Mouse (Mus musculus) heart, postnatal 0 days (tissue): ENCODE measurements around the gene Lrriq1. TPM values are rescaled to one million over a fixed set of nuclear protein-coding genes. Genes with fewer than 3 reads are reported as not detected.

Experiments
- ATAC-seq: fragments of 200-750 bp; cut with Nextera tagmentation; 2 replicates; pipeline ENCODE4 v1.8.0; 2017; ENCODE audit warnings: low read depth, moderate number of reproducible peaks, moderate library complexity; ENCODE audit not compliant: insufficient read depth
- DNase-seq: peaks from one replicate; pipeline ENCODE4 v3.0.0-alpha.2; 2016; ENCODE audit warnings: low spot score
- H3K27ac ChIP-seq: fragments of 300-500 bp; sonication (generic); 2 replicates; pipeline ENCODE4 v1.5.1; 2014; ENCODE audit warnings: low read depth, mild to moderate bottlenecking
- H3K27me3 ChIP-seq: fragments of 300-500 bp; sonication (generic); 2 replicates; pipeline ENCODE4 v1.6.1; 2014; ENCODE audit warnings: low read length, mixed read lengths; ENCODE audit not compliant: control insufficient read depth, insufficient read depth
- H3K36me3 ChIP-seq: fragments of 300-500 bp; sonication (generic); replicated peaks from 2 replicates; pipeline ENCODE4 v1.6.1; 2014; ENCODE audit warnings: low read length, mixed read lengths; ENCODE audit not compliant: control insufficient read depth, insufficient read depth
- H3K4me1 ChIP-seq: fragments of 300-500 bp; sonication (generic); 2 replicates; pipeline ENCODE4 v1.6.1; 2014; ENCODE audit warnings: antibody characterized with exemption; ENCODE audit not compliant: control insufficient read depth, insufficient read depth
- H3K4me2 ChIP-seq: fragments of 300-500 bp; sonication (generic); 2 replicates; pipeline ENCODE4 v1.6.1; 2014; ENCODE audit warnings: low read depth, mild to moderate bottlenecking, low read length, moderate library complexity
- H3K4me3 ChIP-seq: fragments of 300-500 bp; sonication (generic); 2 replicates; pipeline ENCODE4 v1.5.1; 2014; ENCODE audit warnings: low read depth, low read length
- H3K9ac ChIP-seq: fragments of 300-500 bp; sonication (generic); replicated peaks from 2 replicates; pipeline ENCODE4 v1.6.1; 2014; ENCODE audit warnings: low read depth, low read length, mixed read lengths
- H3K9me3 ChIP-seq: fragments of 300-500 bp; sonication (generic); replicated peaks from 2 replicates; pipeline ENCODE4 v1.6.1; 2016; ENCODE audit warnings: low read length; ENCODE audit not compliant: control insufficient read depth
- CTCF ChIP-seq: IDR thresholded peaks from 2 replicates; pipeline ENCODE4 v1.5.1; 2016; ENCODE audit warnings: antibody characterized with exemption, control low read depth, low read depth
- EP300 ChIP-seq: IDR thresholded peaks from 2 replicates; pipeline ENCODE4 v1.6.1; 2016; ENCODE audit warnings: antibody characterized with exemption, low read depth
- WGBS: fragments of 180-500 bp; shearing (Covaris S2); extraction: QIAGEN DNeasy Blood & Tissue Kit; methylation state at CpG from one replicate; pipeline ENCODE4 v1.1.7; 2014; 5-methylcytosine and 5-hydroxymethylcytosine counted together
- polyA plus RNA-seq: library from polyadenylated mRNA; unstranded; fragments of >200 nt; fragmentation: Nextera tagmentation; extraction: Ambion mirVana; gene quantifications from 2 replicates; pipeline ENCODE4 v1.2.1, GENCODE M21; 2015
- total RNA-seq: library from RNA; depleted of rRNA; stranded (reverse); fragments of >200 nt; gene quantifications from 2 replicates; pipeline ENCODE4 v1.2.3, GENCODE M21; 2014; ENCODE audit warnings: low replicate concordance

The Lrriq1 gene
- total and polyA plus RNA-seq, 2 experiments from 2014 or later: not detected

DNA sequence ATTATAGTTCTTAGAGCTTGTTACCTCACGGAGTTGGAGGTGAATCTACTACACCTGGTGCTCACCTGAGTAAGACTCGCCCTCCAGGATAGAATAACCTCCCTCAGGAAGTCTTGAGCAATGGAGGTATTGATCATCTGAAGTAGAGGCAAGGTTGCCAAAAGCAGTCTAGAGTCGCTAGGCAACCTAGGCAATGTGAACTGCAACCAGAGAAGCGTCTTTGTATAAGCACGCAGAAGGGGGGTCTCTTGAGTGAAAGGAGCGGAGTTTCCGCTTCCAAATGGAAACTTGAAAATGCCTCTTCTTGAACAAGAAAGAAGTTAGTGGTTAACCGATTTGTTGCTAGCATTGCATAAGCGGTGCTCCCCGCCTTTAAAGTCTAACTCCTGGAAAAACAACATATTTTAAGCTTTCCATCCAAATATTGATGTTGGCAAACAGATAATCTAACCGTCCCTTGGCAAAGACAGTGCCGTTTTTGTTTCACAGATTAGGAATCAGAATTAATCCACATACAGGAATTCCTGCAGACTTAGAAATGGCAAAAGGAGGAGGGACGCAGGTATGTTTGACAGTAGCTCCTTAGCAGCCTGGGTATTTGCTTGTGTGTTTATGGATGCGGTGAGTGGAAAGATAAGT is 201.0 kb downstream of the Lrriq1 start:
- no peak overlapping the region for H3K4me3 ChIP-seq
- no peaks in the 10 kb centered on the region for H3K36me3 ChIP-seq
- WGBS: 3% methylated on average over 14 of the region's 14 CpGs
- ATAC-seq: no peak
- H3K9ac ChIP-seq: no peak overlapping the region
- H3K4me1 ChIP-seq: no peaks in the 10 kb centered on the region
- H3K27me3 ChIP-seq: peaks cover 66% of the 10 kb centered on the region
- H3K9me3 ChIP-seq: no peaks in the 10 kb centered on the region
- TF ChIP-seq EP300 (no peak), CTCF (no peak)
- H3K4me2 ChIP-seq: no peak overlapping the region
- no peak for DNase-seq
- H3K27ac ChIP-seq: no peak overlapping the region

DNA sequence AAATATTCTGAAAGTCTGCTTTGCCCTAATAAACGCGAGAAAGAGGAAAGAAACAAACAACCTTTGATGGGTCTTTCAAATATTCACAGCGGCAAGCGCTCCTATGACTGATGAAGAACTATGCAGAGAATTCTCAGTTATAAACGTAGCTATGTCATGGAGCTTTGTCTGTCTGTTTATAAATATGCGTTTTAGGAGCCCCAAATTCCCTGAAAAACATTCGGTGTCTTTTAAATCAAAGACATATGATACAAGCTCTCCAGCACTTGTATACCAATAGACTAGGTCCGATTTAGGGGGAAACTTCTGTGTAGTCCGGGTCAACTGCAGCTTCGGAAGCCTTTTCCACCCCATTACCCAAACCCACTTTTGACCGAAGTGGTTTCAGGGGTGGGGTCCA is 205.2 kb downstream of the Lrriq1 start:
- 8% methylated on average over 11 of the region's 11 CpGs for WGBS
- TF ChIP-seq CTCF (no peak), EP300 (no peak)
- Histone ChIP-seq H3K9me3 (no peaks in the 10 kb centered on the region), H3K4me2 (no peak overlapping the region), H3K27me3 (peaks cover 92% of the 10 kb centered on the region), H3K27ac (no peak overlapping the region), H3K9ac (no peak overlapping the region), H3K36me3 (no peaks in the 10 kb centered on the region), H3K4me1 (no peaks in the 10 kb centered on the region), H3K4me3 (no peak overlapping the region; the same call in 1 of the 2 replicates)
- ATAC-seq: no peak
- DNase-seq: no peak

DNA sequence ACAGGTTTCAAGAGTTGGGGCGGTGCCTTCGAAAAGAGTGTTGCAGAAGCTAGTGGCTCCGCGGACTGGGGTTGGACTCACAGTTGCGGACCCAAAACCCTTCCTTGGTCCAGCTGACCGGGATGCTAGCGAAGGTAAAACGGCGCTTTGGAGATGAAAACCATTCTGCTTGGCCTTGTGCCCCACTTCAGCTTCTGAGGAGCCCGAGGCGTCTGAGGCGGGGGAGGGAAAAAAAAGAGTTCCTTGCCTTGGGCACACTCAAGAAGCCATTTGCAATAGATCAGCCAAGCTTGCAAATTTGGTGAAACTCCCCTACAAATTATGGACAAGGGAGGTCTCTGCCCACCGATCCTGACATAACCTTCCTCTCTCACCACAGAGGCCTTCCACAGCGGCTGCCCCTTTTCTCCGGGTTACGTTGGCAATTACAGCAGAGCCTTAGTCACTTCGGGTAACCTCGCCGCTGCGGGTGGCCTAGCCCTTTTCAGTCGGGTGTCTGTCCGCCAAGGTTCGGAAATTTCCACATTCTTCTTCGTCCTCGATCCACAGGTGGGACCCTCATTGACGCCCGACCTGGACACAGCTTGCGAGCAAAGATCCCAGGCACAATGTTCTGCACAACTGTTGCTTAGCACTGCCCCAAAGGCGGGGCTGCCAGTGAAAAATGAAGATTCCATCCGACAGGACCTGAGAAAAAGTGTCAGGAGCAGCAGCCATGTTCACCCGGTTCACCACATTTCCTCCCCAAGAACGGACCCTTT is 206.2 kb downstream of the Lrriq1 start, which contains the start of gene Alx1:
Gene Alx1 (minus strand): TSS at position 486 of the 761 bp plus-strand sequence.
- TF ChIP-seq EP300 (no peak), CTCF (no peak)
- H3K27ac ChIP-seq: no peak within 1 kb of the TSS
- no peak within 1 kb of the TSS for H3K4me2 ChIP-seq
- DNase-seq: no peak
- H3K4me3 ChIP-seq: peak within 1 kb of the TSS; percentile 44
- WGBS: 4% methylated on average over 32 of the region's 32 CpGs
- H3K36me3 ChIP-seq: no peaks in the 10 kb centered on the region
- peaks cover 91% of the 10 kb centered on the region for H3K27me3 ChIP-seq
- no peaks in the 10 kb centered on the region for H3K4me1 ChIP-seq
- H3K9ac ChIP-seq: no peak within 1 kb of the TSS
- no peaks in the 10 kb centered on the region for H3K9me3 ChIP-seq
- no peak for ATAC-seq

DNA sequence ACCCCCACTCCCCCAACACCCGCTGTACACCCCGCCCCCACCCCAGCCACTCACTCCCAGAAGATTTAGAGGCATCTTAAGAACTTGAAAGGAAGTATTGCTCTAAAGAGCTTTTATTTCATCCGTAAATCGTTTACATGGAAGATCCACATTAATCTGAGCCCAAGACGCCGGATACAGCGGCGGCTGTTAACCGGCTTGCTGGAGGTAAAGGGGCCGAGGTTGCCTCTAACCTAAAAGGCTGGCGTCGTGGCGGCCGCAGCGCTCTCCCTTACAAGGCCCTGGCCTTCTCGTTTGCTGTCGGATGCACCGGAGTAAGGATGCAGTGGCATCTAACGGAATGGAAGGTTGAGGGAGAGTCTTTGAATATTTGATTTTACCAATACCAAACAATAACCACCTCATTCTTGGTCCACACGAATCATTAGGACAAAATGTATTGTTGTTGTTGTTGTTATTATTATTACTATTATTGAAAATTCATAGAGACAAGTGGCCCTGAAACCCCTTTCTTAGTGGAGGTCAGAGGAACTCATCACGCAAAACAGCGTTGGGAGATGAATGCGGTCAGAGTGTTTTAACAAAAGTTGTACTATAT is 206.9 kb downstream of the Lrriq1 start:
- Histone ChIP-seq H3K4me1 (no peaks in the 10 kb centered on the region), H3K9me3 (no peaks in the 10 kb centered on the region), H3K9ac (no peak overlapping the region), H3K36me3 (no peaks in the 10 kb centered on the region), H3K27me3 (peaks cover 86% of the 10 kb centered on the region), H3K4me3 (peak overlapping the region; percentile 44), H3K4me2 (no peak overlapping the region), H3K27ac (no peak overlapping the region)
- no peak for TF ChIP-seq CTCF
- no peak for TF ChIP-seq EP300
- ATAC-seq (no peak), DNase-seq (no peak)
- 4% methylated on average over 23 of the region's 23 CpGs for WGBS

DNA sequence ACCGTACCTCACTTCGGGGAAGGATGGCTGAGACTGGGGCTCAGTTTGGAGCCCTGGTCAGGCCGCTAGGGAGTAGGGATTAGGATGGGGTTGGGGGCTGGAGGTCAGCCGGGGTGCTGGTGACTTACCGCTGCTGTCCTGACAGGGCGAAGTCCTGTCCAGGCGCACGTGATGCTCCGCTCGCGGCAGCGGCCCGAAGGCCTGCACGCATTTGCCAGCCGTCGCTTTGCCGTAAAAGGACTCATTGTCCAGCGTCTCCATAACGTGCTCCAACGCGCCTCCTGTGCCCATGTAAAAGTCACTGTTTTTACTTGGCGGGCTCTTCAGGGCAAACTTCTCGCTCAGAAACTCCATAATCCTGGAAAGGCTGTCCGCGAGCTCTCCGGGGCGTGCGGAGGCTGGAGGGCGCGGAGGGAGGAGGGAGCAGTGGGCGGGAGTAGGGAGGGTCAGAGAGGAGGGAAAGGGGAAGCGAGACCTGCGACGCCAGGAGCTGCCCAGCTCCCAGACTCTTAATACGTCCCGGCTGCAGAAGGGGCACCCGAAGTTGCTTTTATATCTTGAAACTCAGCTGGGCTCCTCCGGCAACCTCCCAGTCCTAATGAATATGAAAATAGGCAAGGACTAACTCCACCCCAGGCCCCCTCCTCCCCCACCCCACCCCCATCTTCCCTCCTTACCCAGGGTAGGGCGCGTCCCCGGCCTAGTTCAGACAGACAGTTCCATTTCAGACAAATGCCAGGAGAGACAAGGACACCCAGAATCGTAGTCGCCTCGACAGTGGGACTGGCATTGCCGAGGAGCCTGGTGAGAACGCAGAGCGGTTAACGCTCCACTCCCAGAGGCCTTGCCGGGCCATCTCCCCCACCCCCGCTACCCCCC is 207.6 kb downstream of the Lrriq1 start:
- Histone ChIP-seq H3K4me2 (peak overlapping the region; percentile 58), H3K27ac (no peak overlapping the region), H3K4me3 (peak overlapping the region; percentile 44), H3K9me3 (no peaks in the 10 kb centered on the region), H3K27me3 (peaks cover 89% of the 10 kb centered on the region), H3K9ac (no peak overlapping the region), H3K36me3 (no peaks in the 10 kb centered on the region), H3K4me1 (no peaks in the 10 kb centered on the region)
- DNase-seq: no peak
- WGBS: 1% methylated on average over 49 of the region's 50 CpGs
- TF ChIP-seq CTCF (no peak), EP300 (no peak)
- ATAC-seq: peak; percentile 44
